Mouse (Mus musculus) layer of hippocampus, postnatal 25 days (tissue): Measurements from ENCODE around the gene Fdxacb1. TPM values are rescaled to one million over a fixed set of nuclear protein-coding genes. Genes with fewer than 3 reads are reported as not detected.

ENCODE experiments used
- DNase-seq, 2 experiments: peaks; one replicate each; pipeline ENCODE4 v3.0.0; 2022; ENCODE audit warnings: mixed read lengths in 2 of 2, low spot score in 1 of 2; ENCODE audit errors: extremely low spot score in 1 of 2
- total RNA-seq, 2 experiments: library from RNA; stranded (reverse); gene quantifications; 2 replicates each; pipeline ENCODE4 v1.2.3; 2021

Fdxacb1 gene
- total RNA-seq, 2 experiments from 2014 or later, result 5.1 to 5.8 TPM

DNA sequence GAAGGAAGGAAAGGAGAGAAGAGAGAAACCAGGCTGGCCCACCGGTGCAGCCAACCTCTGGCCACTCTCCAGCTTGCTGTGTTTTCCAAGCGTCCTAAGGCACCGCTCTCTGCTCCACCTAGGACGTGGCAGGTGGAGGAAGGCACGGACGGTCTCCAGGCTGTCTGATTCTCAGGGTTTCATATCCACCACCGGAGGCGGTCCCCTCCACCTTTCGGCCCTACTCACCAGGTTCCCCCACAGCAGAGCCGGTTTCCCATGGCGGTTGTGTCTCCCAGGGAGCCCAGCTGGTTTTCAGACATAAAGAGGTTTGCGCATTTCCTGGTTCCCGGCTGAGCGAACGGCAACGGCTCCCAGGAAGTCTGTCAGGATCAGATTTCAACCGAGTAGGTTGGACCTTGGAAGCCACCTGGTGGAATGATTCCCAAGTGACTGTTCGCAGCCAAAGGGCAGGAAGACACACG lies 21.8 kb upstream of the Fdxacb1 start, which contains the start of gene 2310030G06Rik:
Gene 2310030G06Rik, minus strand, starts transcription at position 323 of the 464 bp plus-strand sequence.
- no peak for DNase-seq

GRCm38 (mm10) chr9:50750706-50751105 lies 17.3 kb upstream of the Fdxacb1 start:
- DNase-seq, result no peak

DNA sequence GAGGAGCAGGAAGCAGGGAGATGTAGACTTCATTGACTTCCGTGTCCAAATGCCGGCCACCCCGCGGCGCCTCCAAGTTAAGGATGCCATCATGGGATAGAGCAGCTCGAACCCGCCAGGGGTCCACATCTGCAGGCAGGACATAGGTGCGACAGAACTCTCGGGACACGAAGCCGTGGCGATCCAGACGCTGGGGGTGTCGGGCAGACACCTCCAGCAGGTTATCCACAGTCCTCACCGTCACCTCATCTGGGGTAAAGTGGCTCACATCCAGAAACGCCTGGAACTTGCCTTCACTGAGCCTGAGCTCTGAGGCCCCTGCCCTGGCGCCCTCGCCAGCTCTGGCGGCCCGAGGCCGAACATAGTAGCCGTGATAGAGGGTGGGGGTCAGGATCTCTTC lies 16.7 kb upstream of the Fdxacb1 start, which contains the start of gene Cryab:
Gene Cryab, plus strand, starts transcription at position 3 of the 400 bp plus-strand sequence.
- DNase-seq, result no peak

GRCm38 (mm10) chr9:50752054-50752602 lies 15.9 kb upstream of the Fdxacb1 start, which contains the start of gene Hspb2:
Gene Hspb2, minus strand, starts transcription at chr9:50752354.
- DNase-seq, result no peak

DNA sequence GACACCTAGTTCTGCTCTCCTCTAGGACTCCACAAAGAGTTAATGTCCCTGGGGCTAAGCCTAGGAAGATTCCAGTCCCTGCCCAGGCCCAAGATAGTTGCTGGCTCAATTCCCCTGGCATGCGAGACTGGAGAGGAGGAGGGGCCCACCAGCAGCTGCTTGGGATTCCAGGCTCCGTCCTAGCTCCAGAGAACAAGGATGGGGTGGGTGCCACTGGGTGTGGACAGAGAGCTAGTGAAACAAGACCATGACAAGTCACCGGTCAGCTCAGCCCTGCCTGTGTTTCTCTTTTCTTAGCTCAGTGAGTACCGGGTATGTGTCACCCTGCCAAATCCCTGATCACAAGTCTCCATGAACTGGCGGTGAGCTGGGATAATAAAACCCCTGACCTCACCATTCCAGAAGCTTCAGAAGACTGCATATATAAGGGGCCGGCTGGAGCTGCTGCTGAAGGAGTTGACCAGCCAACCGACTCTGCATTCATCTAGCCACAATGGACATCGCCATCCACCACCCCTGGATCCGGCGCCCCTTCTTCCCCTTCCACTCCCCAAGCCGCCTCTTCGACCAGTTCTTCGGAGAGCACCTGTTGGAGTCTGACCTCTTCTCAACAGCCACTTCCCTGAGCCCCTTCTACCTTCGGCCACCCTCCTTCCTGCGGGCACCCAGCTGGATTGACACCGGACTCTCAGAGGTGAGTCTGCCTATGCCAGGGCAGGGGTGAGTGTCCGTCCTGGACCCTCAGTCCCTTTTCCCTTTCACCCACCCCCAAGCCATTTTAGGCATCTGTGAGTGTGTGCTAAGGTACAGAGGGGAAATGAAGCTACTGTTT lies 15.0 kb upstream of the Fdxacb1 start:
- peak in 1 of 2 experiments; percentile 44 for DNase-seq

- no peak for DNase-seq
These were observed 14.1 kb upstream of the Fdxacb1 start for GRCm38 (mm10) chr9:50753947-50754346.

DNA sequence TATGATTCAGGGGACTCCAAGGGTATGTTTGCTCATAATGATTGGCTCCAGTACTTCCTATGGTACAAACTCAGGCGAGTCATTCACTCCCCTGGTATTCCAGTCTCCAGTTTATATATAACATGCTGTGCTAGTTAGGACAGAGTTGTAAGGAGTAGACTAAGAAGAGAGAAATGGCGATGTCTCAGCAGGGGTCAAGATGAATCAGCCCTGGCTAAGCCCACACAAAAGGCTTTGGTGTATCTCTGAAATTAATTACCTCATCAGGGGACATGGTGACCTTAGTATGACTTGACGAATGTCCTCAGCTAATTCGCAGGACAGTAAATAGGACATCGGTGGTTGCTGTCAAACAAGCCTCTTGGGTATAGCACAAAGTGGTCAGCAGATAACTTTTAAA lies 11.3 kb upstream of the Fdxacb1 start:
- no peak for DNase-seq

DNA sequence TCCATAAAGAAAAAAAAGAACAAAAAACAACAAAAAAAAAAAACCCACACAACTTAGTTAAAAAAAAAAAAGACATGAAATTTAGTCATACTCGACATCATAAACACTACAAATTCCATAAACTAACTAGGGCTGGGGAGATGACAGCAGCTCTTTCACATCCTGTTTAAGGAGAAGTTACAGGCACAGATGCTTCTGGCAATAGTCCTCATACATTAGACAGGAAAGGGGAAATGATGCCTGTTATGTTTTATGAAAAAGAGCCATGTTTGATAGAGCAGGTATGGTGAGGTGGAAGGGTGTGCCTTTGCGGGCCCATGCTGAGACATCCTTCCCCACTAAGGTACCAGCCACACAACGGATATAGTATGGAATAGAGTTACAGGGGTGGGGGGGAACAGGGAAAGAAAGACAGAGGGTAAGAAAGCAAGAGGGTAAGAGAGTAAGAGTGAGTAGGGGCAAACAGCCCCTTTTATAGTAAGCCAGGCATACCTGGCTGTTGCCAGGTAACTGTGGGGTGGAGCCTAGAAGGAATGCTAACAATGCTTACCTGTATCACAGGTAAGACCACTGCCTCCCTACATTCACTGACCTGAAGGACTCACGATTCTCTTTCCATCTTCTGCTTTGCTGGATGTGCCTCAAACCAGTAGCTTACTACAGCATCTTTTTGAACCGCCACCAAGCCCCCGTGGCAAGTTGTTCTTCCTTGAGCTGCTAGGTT lies 6.4 kb upstream of the Fdxacb1 start:
- no peak for DNase-seq

DNA sequence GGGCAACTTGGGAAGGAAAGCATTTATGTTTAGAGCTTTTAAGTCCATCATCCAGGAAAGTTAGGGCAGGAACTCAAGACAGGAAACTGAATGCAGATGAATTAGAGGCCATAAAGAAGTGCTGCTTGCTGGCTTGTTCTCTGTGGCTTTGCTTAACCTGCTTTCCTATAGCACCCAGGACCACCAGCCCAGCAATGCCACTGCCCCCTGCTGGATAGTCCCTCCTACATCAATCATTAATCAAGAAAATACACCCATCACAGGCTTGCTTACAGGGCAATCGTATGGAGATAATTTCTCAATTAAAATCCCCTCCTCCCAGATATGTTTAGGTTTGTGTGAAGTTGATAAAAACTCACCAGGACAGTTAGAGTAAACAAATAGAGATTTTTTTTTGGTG lies 4.7 kb upstream of the Fdxacb1 start:
- DNase-seq, result peak in 1 of 2 experiments; percentile 34

GRCm38 (mm10) chr9:50767531-50768106 lies 417 bp upstream of the Fdxacb1 start:
- DNase-seq, result no peak

DNA sequence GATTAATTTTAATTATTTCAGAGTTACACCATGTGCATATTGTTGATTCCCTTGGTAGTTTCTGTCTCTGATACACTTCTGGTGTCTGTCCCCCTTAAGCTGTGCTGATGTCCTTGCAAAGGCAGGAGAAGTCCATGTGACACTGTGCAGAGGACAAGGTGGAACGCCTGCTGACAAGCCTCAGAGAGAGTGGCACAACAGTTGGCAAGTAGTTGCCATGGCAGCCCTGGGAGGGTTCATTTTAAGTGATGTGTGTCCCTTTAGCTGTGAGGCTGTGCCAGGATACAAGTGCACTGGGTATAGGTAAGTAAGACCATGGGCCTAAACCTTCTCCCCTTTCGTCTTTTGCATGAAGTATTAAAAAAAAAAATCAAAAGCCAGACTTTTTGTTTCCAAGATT lies 2.0 kb downstream of the Fdxacb1 start:
- no peak for DNase-seq

DNA sequence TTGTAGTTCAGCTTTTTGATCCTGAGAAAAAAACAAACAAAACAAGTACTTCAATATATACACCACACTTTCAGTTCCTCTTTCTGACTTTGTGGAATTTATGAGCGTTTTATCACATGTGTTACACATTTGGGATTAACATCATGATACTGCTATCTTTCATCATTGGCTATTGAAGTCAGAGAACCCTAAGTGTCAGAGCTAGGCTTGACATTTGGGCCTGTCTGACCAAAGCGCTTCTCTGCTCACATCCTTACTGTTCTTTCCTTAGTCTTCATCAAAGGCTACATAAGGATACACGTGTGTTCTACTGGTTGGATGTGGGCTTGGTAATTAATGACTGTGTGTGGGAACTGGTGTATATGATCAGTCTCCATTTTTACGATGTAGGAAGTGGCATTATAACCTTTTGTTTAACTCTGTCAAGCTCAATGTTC lies 6.0 kb downstream of the Fdxacb1 start:
- no peak for DNase-seq

DNA sequence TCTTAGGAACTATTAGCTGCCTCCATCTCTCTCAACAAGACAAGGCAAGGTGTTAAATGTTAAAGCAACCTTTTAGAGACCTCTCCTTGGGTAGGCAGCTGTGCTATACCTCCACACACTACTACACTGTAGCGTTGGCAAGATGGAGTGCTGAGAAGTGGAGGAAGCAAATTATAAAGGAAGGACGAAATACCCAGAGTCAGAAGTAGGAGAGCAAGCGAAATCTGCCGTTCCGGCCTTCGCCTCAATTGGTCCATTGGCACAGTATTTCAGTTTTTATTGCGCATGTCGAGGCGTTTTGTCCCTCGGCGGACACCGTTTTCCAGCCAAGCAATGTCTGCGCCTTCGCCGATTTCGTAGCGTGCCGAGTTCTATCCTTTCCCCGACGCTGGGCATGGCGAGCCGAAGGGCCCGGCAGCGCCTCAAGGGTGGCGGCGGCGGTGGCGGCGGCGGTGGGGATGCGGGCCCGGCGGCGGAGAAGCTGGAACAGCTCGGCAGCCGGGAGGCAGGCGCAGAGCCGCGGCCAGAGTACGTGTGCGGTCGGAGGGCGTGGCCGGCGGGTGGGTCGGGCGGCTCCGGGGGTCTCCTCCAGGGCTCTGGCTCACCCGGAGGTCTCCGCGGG lies 7.1 kb downstream of the Fdxacb1 start, which contains the start of the genes Alg9 and 1110032A03Rik:
Gene Alg9, plus strand, starts transcription at position 29 of the 622 bp plus-strand sequence.
Gene 1110032A03Rik, minus strand, starts transcription at position 530 of the 622 bp plus-strand sequence.
- DNase-seq, result peak; percentile 86 to 93

GRCm38 (mm10) chr9:50775662-50776126 lies 7.7 kb downstream of the Fdxacb1 start:
- no peak for DNase-seq

DNA sequence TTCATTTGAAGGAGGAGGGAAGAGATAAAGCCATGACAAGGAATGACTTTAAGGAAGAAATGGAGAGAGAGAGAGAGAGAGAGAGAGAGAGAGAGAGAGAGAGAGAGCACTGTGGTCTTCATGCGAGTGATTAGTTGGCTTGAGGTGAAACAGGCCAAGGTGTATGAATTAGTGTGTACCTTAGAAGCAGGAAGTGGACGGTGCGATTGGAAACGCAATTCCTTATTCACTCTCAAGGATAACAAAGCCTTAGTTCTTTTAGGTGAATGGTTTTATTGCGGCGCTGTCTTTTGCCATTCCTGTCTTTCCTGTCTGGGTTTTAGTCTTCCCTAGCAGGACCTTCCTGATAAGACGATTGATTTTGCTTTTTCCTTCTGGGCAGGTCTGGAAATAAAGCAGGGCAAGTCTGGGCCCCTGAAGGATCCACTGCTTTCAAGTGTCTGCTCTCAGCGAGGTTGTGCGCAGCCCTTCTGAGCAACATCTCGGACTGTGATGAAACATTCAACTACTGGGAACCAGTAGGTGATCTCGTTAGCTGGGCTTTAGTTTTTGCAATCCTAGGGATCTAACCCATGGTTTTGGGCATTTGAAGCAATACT lies 8.2 kb downstream of the Fdxacb1 start:
- no peak for DNase-seq

- DNase-seq, result peak in 1 of 2 experiments; percentile 41
These were observed 14.1 kb downstream of the Fdxacb1 start for GRCm38 (mm10) chr9:50782155-50782554.

DNA sequence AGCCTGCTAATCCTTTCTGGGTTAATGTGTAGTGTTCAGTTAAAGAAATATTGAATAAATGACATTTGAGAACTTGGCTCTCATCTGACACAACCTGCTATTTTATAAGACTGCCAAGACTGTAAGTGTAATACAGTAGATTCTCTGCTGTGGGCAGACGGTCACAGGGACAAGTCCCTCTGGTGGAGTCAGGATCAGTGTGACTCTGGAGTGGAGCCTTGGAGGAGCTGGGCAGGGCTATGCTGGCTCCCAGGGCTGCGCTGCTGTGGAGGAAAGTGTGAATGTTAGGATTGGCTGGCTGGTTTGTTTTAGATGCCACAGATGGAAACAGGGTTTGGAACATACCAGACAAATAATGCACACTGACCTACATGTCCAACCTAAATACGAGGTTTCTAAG lies 27.2 kb downstream of the Fdxacb1 start:
- no peak for DNase-seq

DNA sequence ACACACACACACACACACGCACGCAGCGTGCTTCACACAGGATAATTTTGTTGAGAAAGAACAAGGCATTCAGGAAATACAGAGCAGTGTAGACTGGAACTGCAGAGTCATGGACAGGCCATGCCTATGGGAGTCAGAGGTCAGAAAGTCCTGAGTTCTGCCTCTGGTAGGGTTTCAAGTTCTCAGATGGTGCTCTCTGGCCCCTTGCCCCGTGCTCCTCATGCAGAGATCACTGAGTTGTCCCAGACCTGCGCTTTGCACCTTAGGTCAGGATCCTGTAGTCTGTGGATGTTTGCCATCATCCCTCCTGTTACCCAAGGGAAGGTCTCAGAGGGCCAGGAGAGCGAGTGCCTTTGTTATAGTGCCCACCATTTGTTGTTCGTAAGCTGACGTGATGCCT lies 28.7 kb downstream of the Fdxacb1 start:
- DNase-seq, result no peak

GRCm38 (mm10) chr9:50797641-50798040 lies 29.6 kb downstream of the Fdxacb1 start:
- DNase-seq, result no peak
